Comparison of ENCODE assay signal across 14 mouse cellular contexts in genomic region chr15:10922570-10922969, GRCm38 (mm10). TPM values are rescaled to one million over a fixed set of nuclear protein-coding genes. Genes with fewer than 3 reads are reported as not detected.
DNase-seq lines count a peak whose midpoint lies in the region; ATAC-seq and TF ChIP-seq lines count a peak whose summit lies in the region.
"Had no signal": no experiment of that assay in that cellular context is flagged by ENCODE, and none has a peak within 500 bp of the region (broad histone marks: within the 10 kb centered on the region; RNA-seq: fewer than 3 reads in every experiment).

No protein-coding gene starts in this region.

- H3K9ac ChIP-seq in midbrain, embryonic 11.5 days (ENCODE audit: low read length), result no peak overlapping the region
- no peak overlapping the region for H3K9ac ChIP-seq in hindbrain, postnatal 0 days (replicated peaks; ENCODE audit: low read length)
- no peak overlapping the region for H3K9ac ChIP-seq in midbrain, postnatal 0 days (replicated peaks; ENCODE audit: low read length, poor library complexity, severe bottlenecking)
- no peak overlapping the region for H3K9ac ChIP-seq in lung, postnatal 0 days (replicated peaks; ENCODE audit: low read depth)
- H3K9ac ChIP-seq: heart, embryonic 12.5 days; lung, embryonic 15.5 days had no signal

- no peak overlapping the region for H3K27ac ChIP-seq in midbrain, embryonic 11.5 days (ENCODE audit: low read depth, low read length)
- H3K27ac ChIP-seq in midbrain, embryonic 10.5 days (replicated peaks), result no peak overlapping the region
- H3K27ac ChIP-seq in hindbrain, postnatal 0 days, result no peak overlapping the region
- H3K27ac ChIP-seq in midbrain, postnatal 0 days (ENCODE audit: low read depth, low read length), result no peak overlapping the region
- no peak overlapping the region for H3K27ac ChIP-seq in lung, postnatal 0 days (ENCODE audit: low read length)
- H3K27ac ChIP-seq: gastrocnemius, adult 2 months; lung, embryonic 15.5 days had no signal

- H3K36me3 ChIP-seq in midbrain, embryonic 11.5 days (ENCODE audit: control insufficient read depth, insufficient read depth, low read length), result no peaks in the 10 kb centered on the region
- no peaks in the 10 kb centered on the region for H3K36me3 ChIP-seq in midbrain, embryonic 10.5 days
- H3K36me3 ChIP-seq in hindbrain, postnatal 0 days (ENCODE audit: insufficient read depth, low read length), result no peaks in the 10 kb centered on the region
- H3K36me3 ChIP-seq in midbrain, postnatal 0 days (ENCODE audit: insufficient read depth, low read length), result no peaks in the 10 kb centered on the region
- no peaks in the 10 kb centered on the region for H3K36me3 ChIP-seq in lung, postnatal 0 days (ENCODE audit: insufficient read depth, low read length)
- H3K36me3 ChIP-seq: heart, embryonic 12.5 days; lung, embryonic 15.5 days had no signal

- no peaks in the 10 kb centered on the region for H3K27me3 ChIP-seq in midbrain, embryonic 11.5 days (ENCODE audit: control insufficient read depth, insufficient read depth, low read length)
- no peaks in the 10 kb centered on the region for H3K27me3 ChIP-seq in midbrain, embryonic 10.5 days (ENCODE audit: low read depth, poor library complexity, severe bottlenecking)
- H3K27me3 ChIP-seq in hindbrain, postnatal 0 days (ENCODE audit: insufficient read depth, low read length), result no peaks in the 10 kb centered on the region
- no peaks in the 10 kb centered on the region for H3K27me3 ChIP-seq in midbrain, postnatal 0 days (ENCODE audit: insufficient read depth, low read length)
- no peaks in the 10 kb centered on the region for H3K27me3 ChIP-seq in lung, postnatal 0 days (replicated peaks; ENCODE audit: insufficient read depth, low read length)
- H3K27me3 ChIP-seq: lung, embryonic 15.5 days had no signal

- TF ChIP-seq CTCF in hindbrain, postnatal 0 days (IDR thresholded peaks at IDR 0.05; ENCODE audit: low read depth), result no peak
- no peak for TF ChIP-seq CTCF in midbrain, postnatal 0 days (IDR thresholded peaks at IDR 0.05)
- no peak for TF ChIP-seq CTCF in lung, postnatal 0 days (IDR thresholded peaks at IDR 0.05)

- DNase-seq in cerebellum, postnatal 14 days, result peak; percentile 8 to 15
- DNase-seq in cerebellum, adult 11-12 months, result no peak
- no peak for DNase-seq in midbrain, embryonic 11.5 days (ENCODE audit: low spot score, missing footprints)
- no peak for DNase-seq in midbrain, embryonic 10.5 days (ENCODE audit: low spot score)
- DNase-seq in hindbrain, postnatal 0 days (ENCODE audit: low spot score), result peak; percentile 44
- peak; percentile 41 for DNase-seq in midbrain, postnatal 0 days (ENCODE audit: low spot score)
- no peak for DNase-seq in lung, postnatal 0 days (ENCODE audit: low spot score)
- DNase-seq in thymus, postnatal 10 days (ENCODE audit: low spot score in 2 of 2), result no peak
- DNase-seq: gastrocnemius, adult 2 months; kidney, postnatal 4 days had no signal

- ATAC-seq in midbrain, embryonic 11.5 days (ENCODE audit: low FRiP score), result peak; percentile 74
- peak; percentile 79 for ATAC-seq in hindbrain, postnatal 0 days
- peak; percentile 73 for ATAC-seq in midbrain, postnatal 0 days (ENCODE audit: low FRiP score)
- no peak; the same call in 1 of the 2 replicates for ATAC-seq in lung, postnatal 0 days
- ATAC-seq: intestine, embryonic 16.5 days had no signal

- 35% methylated on average over 3 of the region's 3 CpGs for WGBS in midbrain, embryonic 11.5 days
- WGBS in midbrain, embryonic 10.5 days, result 35% methylated on average over 3 of the region's 3 CpGs
- 13% methylated on average over 3 of the region's 3 CpGs for WGBS in hindbrain, postnatal 0 days
- 13% methylated on average over 3 of the region's 3 CpGs for WGBS in midbrain, postnatal 0 days
- 41% methylated on average over 3 of the region's 3 CpGs for WGBS in lung, postnatal 0 days

- H3K4me3 ChIP-seq in midbrain, embryonic 11.5 days (ENCODE audit: low read depth, low read length), result no peak overlapping the region
- no peak overlapping the region for H3K4me3 ChIP-seq in midbrain, embryonic 10.5 days
- H3K4me3 ChIP-seq in hindbrain, postnatal 0 days (ENCODE audit: low read length), result no peak overlapping the region
- H3K4me3 ChIP-seq in midbrain, postnatal 0 days (ENCODE audit: low read depth, low read length), result no peak overlapping the region
- H3K4me3 ChIP-seq in lung, postnatal 0 days (ENCODE audit: low read depth, low read length), result no peak overlapping the region
- H3K4me3 ChIP-seq: gastrocnemius, adult 2 months; heart, embryonic 12.5 days; lung, embryonic 15.5 days had no signal

- no peak overlapping the region for H3K4me2 ChIP-seq in midbrain, embryonic 11.5 days
- H3K4me2 ChIP-seq in hindbrain, postnatal 0 days (ENCODE audit: low read depth, low read length), result no peak overlapping the region
- H3K4me2 ChIP-seq in midbrain, postnatal 0 days (ENCODE audit: low read depth, low read length, poor library complexity, severe bottlenecking), result no peak overlapping the region
- no peak overlapping the region for H3K4me2 ChIP-seq in lung, postnatal 0 days (replicated peaks; ENCODE audit: low read depth, low read length)
- H3K4me2 ChIP-seq: heart, embryonic 12.5 days; lung, embryonic 15.5 days had no signal

- TF ChIP-seq EP300 in lung, postnatal 0 days (IDR thresholded peaks at IDR 0.05), result no peak

- H3K9me3 ChIP-seq in midbrain, embryonic 11.5 days (ENCODE audit: control insufficient read depth, low read length), result no peaks in the 10 kb centered on the region
- no peaks in the 10 kb centered on the region for H3K9me3 ChIP-seq in midbrain, embryonic 10.5 days (replicated peaks)
- H3K9me3 ChIP-seq in hindbrain, postnatal 0 days (ENCODE audit: low read length), result no peaks in the 10 kb centered on the region
- no peaks in the 10 kb centered on the region for H3K9me3 ChIP-seq in midbrain, postnatal 0 days (ENCODE audit: low read length)
- no peaks in the 10 kb centered on the region for H3K9me3 ChIP-seq in lung, postnatal 0 days (ENCODE audit: low read length)
- H3K9me3 ChIP-seq: heart, embryonic 12.5 days; lung, embryonic 15.5 days had no signal

- no peaks in the 10 kb centered on the region for H3K4me1 ChIP-seq in midbrain, embryonic 11.5 days (ENCODE audit: control insufficient read depth, insufficient read depth, low read length)
- H3K4me1 ChIP-seq in midbrain, embryonic 10.5 days, result peaks cover 17% of the 10 kb centered on the region
- H3K4me1 ChIP-seq in hindbrain, postnatal 0 days (ENCODE audit: insufficient read depth, low read length), result no peaks in the 10 kb centered on the region
- no peaks in the 10 kb centered on the region for H3K4me1 ChIP-seq in midbrain, postnatal 0 days (ENCODE audit: insufficient read depth, low read length)
- H3K4me1 ChIP-seq in lung, postnatal 0 days (ENCODE audit: insufficient read depth, low read depth, low read length), result no peaks in the 10 kb centered on the region
- H3K4me1 ChIP-seq: heart, embryonic 12.5 days; lung, embryonic 15.5 days had no signal

RNA-seq across cellular contexts. Expression of gene C1qtnf3, which starts 29.6 kb away (rescaled TPM):
- 0.97 and 1.2 TPM in 2 replicates for polyA plus RNA-seq in midbrain, embryonic 11.5 days (2014; fragmentation: Nextera tagmentation; extraction: Ambion mirVana)
- 0.10 and 0.40 TPM in 2 replicates for polyA plus RNA-seq in midbrain, embryonic 10.5 days (2016; fragmentation: Nextera tagmentation; extraction: Ambion mirVana)
- total RNA-seq in hindbrain, postnatal 0 days (2014; rRNA removed), result 1.4 and 1.6 TPM in 2 replicates
- 1.4 and 1.6 TPM in 2 replicates for polyA plus RNA-seq in hindbrain, postnatal 0 days (2015; fragmentation: Nextera tagmentation; extraction: Ambion mirVana)
- total RNA-seq in midbrain, postnatal 0 days (2014; rRNA removed), result 0.52 and 0.55 TPM in 2 replicates
- 0.69 and 0.75 TPM in 2 replicates for polyA plus RNA-seq in midbrain, postnatal 0 days (2015; fragmentation: Nextera tagmentation; extraction: Ambion mirVana)
- polyA plus RNA-seq in lung, postnatal 0 days (2015; fragmentation: Nextera tagmentation; extraction: Ambion mirVana), result 2.5 TPM in 2 replicates
- total RNA-seq: monocyte, adult 5-6 weeks had no signal

RNA-seq across cellular contexts. Expression of gene Amacr, which starts 59.0 kb away (rescaled TPM):
- polyA plus RNA-seq in midbrain, embryonic 11.5 days (2014; fragmentation: Nextera tagmentation; extraction: Ambion mirVana), result 10.1 and 11.9 TPM in 2 replicates
- polyA plus RNA-seq in midbrain, embryonic 10.5 days (2016; fragmentation: Nextera tagmentation; extraction: Ambion mirVana), result 12.9 and 13.0 TPM in 2 replicates
- 8.5 and 11.3 TPM in 2 replicates for total RNA-seq in hindbrain, postnatal 0 days (2014; rRNA removed)
- 10.8 and 11.3 TPM in 2 replicates for polyA plus RNA-seq in hindbrain, postnatal 0 days (2015; fragmentation: Nextera tagmentation; extraction: Ambion mirVana)
- total RNA-seq in midbrain, postnatal 0 days (2014; rRNA removed), result 5.2 and 6.3 TPM in 2 replicates
- polyA plus RNA-seq in midbrain, postnatal 0 days (2015; fragmentation: Nextera tagmentation; extraction: Ambion mirVana), result 9.8 and 11.1 TPM in 2 replicates
- 11.0 TPM in 2 replicates for polyA plus RNA-seq in lung, postnatal 0 days (2015; fragmentation: Nextera tagmentation; extraction: Ambion mirVana)
- total RNA-seq: monocyte, adult 5-6 weeks had no signal

Comparison
In these comparisons a context has a peak if more than half of its experiments do, and no peak if none do; other contexts are left out.
1. DNase-seq: peak in cerebellum, postnatal 14 days (2 of 2), hindbrain, postnatal 0 days (single experiment) and midbrain, postnatal 0 days (single experiment); none in cerebellum, adult 11-12 months (single experiment), midbrain, embryonic 11.5 days (single experiment), midbrain, embryonic 10.5 days (single experiment), lung, postnatal 0 days (single experiment) and thymus, postnatal 10 days (0 of 2).